Mouse (Mus musculus) olfactory bulb, adult 2 months (tissue): Measurements from ENCODE around the gene Timp4. TPM values are rescaled to one million over a fixed set of nuclear protein-coding genes. Genes with fewer than 3 reads are reported as not detected.
"Not testable (repeated sequence)": the region's sequence is repeated elsewhere in the genome, so short reads cannot be mapped to it uniquely, and the experiment has no call there.

Source experiments
- H3K27ac ChIP-seq: fragments of 200-500 bp; 2 replicates; pipeline ENCODE4 v1.5.1; 2012; ENCODE audit warnings: low read depth, low read length; ENCODE audit not compliant: insufficient read depth
- H3K4me1 ChIP-seq: fragments of 200-500 bp; 2 replicates; pipeline ENCODE4 v1.6.1; 2012; ENCODE audit warnings: low read length; ENCODE audit not compliant: control insufficient read depth, insufficient read depth
- H3K4me3 ChIP-seq: fragments of 200-500 bp; 2 replicates; pipeline ENCODE4 v1.5.1; 2012; ENCODE audit warnings: mild to moderate bottlenecking, low read depth, low read length, moderate library complexity; ENCODE audit not compliant: insufficient read depth
- CTCF ChIP-seq: fragments of 200-500 bp; IDR thresholded peaks from 2 replicates; pipeline ENCODE4 v1.5.1; 2012; ENCODE audit warnings: low read depth, mild to moderate bottlenecking, low read length, moderate library complexity; ENCODE audit not compliant: insufficient read depth
- POLR2A ChIP-seq: fragments of 200-500 bp; IDR thresholded peaks from 2 replicates; pipeline ENCODE4 v1.6.1; 2012; ENCODE audit warnings: mild to moderate bottlenecking, low read depth, low read length, moderate library complexity; ENCODE audit not compliant: insufficient read depth
- WGBS: fragments of 180-500 bp; shearing (Covaris S2); methylation state at CpG from one replicate; pipeline ENCODE4 v1.1.7; 2018; 5-methylcytosine and 5-hydroxymethylcytosine counted together
- polyA plus RNA-seq: library from polyadenylated mRNA; stranded (reverse); fragments of >200 nt; gene quantifications from 2 replicates; pipeline ENCODE4 v1.2.4, GENCODE M21; 2012; ENCODE audit warnings: low replicate concordance; ENCODE audit not compliant: missing spikeins, insufficient read depth, insufficient read length

Gene Timp4
- polyA plus RNA-seq, 1 experiment: not detected

- Histone ChIP-seq H3K4me3 (no peak overlapping the region), H3K4me1 (peaks cover 14% of the 10 kb centered on the region), H3K27ac (0 out of 2 replicates have a peak overlapping the region, but pooled peaks have one; percentile 21)
- WGBS: 28% methylated on average over 2 of the region's 2 CpGs
- TF ChIP-seq POLR2A: no peak
- TF ChIP-seq CTCF: 0 out of 2 replicates have a peak, but pooled peaks have one; percentile 28
Observed at GRCm38 (mm10) chr6:115267916-115268315, 15.9 kb upstream of the Timp4 start.

- TF ChIP-seq POLR2A (no peak), CTCF (no peak)
- H3K4me3 ChIP-seq: no peak overlapping the region
- H3K4me1 ChIP-seq: peaks cover 8% of the 10 kb centered on the region
- WGBS: 79% methylated on average over 5 of the region's 5 CpGs
- H3K27ac ChIP-seq: no peak overlapping the region
Observed at GRCm38 (mm10) chr6:115266791-115267190, 14.8 kb upstream of the Timp4 start.

GRCm38 (mm10) chr6:115260507-115260906, 8.5 kb upstream of the Timp4 start:
- no peak for TF ChIP-seq POLR2A
- no peak for TF ChIP-seq CTCF
- 88% methylated on average over 3 of the region's 3 CpGs for WGBS
- no peak overlapping the region for H3K27ac ChIP-seq
- no peak overlapping the region for H3K4me3 ChIP-seq
- peaks cover 3% of the 10 kb centered on the region; the same call in 1 of the 2 replicates for H3K4me1 ChIP-seq

DNA sequence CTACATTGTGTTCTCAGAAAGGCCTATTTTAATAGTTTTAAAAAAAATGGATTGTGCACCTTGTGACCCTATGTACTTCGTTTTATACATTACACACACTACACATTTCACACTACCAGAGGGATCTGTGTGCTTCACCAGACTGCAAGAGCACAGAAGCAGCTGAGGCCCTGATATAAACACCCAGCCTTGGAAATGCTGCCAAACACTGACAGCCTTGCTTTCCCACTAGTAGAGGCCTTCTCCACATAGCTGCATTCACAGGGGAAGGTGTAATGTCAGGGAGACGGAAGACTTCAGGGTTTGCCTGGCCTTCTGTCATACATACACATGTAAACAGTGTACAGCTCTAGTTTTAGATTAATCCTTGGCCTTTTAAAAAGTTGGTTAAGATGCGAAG, 3.2 kb upstream of the Timp4 start:
- TF ChIP-seq CTCF: no peak
- TF ChIP-seq POLR2A: no peak
- WGBS: 81% methylated on average over 3 of the region's 3 CpGs
- no peak overlapping the region for H3K4me3 ChIP-seq

DNA sequence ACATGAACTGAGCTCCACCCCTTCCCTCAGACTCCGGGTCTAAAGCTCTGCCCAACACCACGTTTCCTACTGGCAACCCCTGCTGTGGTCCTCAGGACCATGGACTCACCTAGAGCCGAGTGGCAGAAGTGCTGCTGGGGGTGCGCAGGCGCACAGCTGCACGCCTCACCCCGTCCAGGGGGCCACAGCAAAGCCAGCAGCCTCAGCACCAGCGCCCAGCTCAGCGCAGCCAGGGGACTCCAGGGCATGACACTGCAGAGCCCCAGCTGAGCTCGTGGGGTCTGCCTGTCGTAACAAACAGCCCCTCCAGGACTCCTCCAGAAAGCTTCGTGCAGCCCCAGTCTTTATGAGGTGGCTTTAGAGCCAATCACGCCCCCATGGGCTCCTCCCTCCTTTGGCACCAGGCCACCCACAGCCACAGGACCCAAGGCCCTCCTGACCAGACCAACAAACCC, 447 bp downstream of the Timp4 start:
- H3K27ac ChIP-seq: peak overlapping the region; percentile 72
- H3K4me1 ChIP-seq: peaks cover 8% of the 10 kb centered on the region
- 10% methylated on average over 13 of the region's 13 CpGs for WGBS
- peak overlapping the region; percentile 10; the same call in 1 of the 2 replicates for H3K4me3 ChIP-seq
- TF ChIP-seq CTCF (no peak), POLR2A (no peak)

More for the DNA sequence above, 3.2 kb upstream of the Timp4 start:
- Histone ChIP-seq H3K4me1 (peaks cover 11% of the 10 kb centered on the region), H3K27ac (no peak overlapping the region)

DNA sequence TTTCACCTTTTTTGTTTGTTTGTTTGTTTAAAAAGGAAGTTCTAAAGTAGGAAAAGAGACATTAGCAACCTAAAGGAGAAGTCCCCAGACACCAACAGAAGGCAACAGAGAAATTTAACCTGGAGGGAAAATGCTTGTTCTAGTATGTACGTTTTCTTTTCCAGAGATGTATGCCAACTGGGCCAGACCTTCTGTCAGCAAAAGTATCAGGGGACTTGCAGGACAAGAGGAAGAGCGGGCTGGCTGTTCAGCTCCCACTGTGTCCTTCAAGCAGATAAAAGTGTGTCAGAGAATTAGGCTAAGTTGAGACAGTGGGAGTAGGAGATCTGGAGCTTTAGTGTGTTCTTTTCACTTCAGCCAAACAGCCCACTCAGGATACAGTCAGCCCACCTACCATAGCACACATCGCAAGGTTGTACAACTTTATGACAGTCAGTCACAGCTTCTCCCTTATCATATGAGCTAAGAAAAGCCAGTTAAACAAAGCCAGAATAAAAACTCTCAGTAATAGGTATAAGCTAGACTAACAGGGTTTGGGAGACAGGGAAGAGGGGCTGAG, 6.4 kb downstream of the Timp4 start:
- Histone ChIP-seq H3K27ac (no peak overlapping the region), H3K4me1 (peaks cover 8% of the 10 kb centered on the region), H3K4me3 (no peak overlapping the region)
- WGBS: 83% methylated on average over 3 of the region's 3 CpGs
- no peak for TF ChIP-seq CTCF
- TF ChIP-seq POLR2A: no peak

DNA sequence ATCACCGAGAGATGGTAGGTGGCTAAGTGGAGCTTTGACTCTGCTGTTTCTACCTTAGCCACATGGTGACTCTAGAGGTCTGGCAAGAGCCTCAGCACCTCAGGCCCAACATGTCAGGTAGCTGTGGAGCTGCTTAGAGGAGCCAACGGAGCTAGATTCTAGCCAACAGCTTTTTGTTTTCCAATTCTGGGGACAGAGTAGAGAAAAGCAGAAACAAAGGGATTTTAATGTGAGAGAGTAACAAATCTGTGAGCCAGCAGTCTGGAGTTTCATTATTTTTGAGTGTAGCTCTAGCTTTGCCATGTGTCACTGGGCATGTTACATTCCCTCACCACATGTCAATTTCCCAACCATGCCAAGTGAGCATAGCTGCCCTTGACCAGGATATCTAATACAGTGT, 7.8 kb downstream of the Timp4 start:
- Histone ChIP-seq H3K27ac (no peak overlapping the region), H3K4me3 (no peak overlapping the region), H3K4me1 (peaks cover 10% of the 10 kb centered on the region)
- TF ChIP-seq POLR2A (no peak), CTCF (no peak)
- 67% methylated on average over 2 of the region's 2 CpGs for WGBS

GRCm38 (mm10) chr6:115241939-115242338, 10.1 kb downstream of the Timp4 start:
- no peak overlapping the region for H3K27ac ChIP-seq
- TF ChIP-seq CTCF: no peak
- no peak for TF ChIP-seq POLR2A
- no peak overlapping the region for H3K4me3 ChIP-seq
- peaks cover 15% of the 10 kb centered on the region for H3K4me1 ChIP-seq
- 54% methylated on average over 3 of the region's 3 CpGs for WGBS

GRCm38 (mm10) chr6:115241131-115241699, 10.8 kb downstream of the Timp4 start:
- H3K4me1 ChIP-seq: peaks cover 14% of the 10 kb centered on the region
- no peak for TF ChIP-seq CTCF
- no peak for TF ChIP-seq POLR2A
- WGBS: 56% methylated on average over 3 of the region's 3 CpGs

GRCm38 (mm10) chr6:115240431-115240830, 11.6 kb downstream of the Timp4 start:
- not testable (repeated sequence) for H3K27ac ChIP-seq, H3K4me3 ChIP-seq
- 47% methylated on average over 2 of the region's 2 CpGs for WGBS
- H3K4me1 ChIP-seq: peaks cover 11% of the 10 kb centered on the region

More at GRCm38 (mm10) chr6:115241131-115241699, 10.8 kb downstream of the Timp4 start:
- no peak overlapping the region for H3K4me3 ChIP-seq
- H3K27ac ChIP-seq: no peak overlapping the region
